In genomic region chr5:113335732-113336131, GRCm38 (mm10) we compare ENCODE assay signal across 8 mouse cellular contexts. TPM values are rescaled to one million over a fixed set of nuclear protein-coding genes. Genes with fewer than 3 reads are reported as not detected.
DNase-seq lines count a peak whose midpoint lies in the region; ATAC-seq and TF ChIP-seq lines count a peak whose summit lies in the region.

No protein-coding gene starts in this region.

- DNase-seq in lung, embryonic 14.5 days, result no peak
- DNase-seq in lung, postnatal 14 days, result no peak
- DNase-seq in stomach, postnatal 0 days (ENCODE audit: low spot score), result no peak
- DNase-seq in thymus, postnatal 25 days, result no peak
- no peak for DNase-seq in lung, postnatal 4 days
- DNase-seq in frontal cortex, postnatal 10 days (ENCODE audit: low spot score in 2 of 2), result no peak

- H3K9me3 ChIP-seq in lung, embryonic 14.5 days (ENCODE audit: low read depth, low read length), result no peaks in the 10 kb centered on the region
- 0 out of 2 replicates have a peak, but pooled peaks cover 3% of the 10 kb centered on the region for H3K9me3 ChIP-seq in heart, embryonic 11.5 days (replicated peaks; ENCODE audit: control insufficient read depth, low read length)
- peaks cover 4% of the 10 kb centered on the region; the same call in 1 of the 2 replicates for H3K9me3 ChIP-seq in limb, embryonic 12.5 days
- H3K9me3 ChIP-seq in stomach, postnatal 0 days (ENCODE audit: control insufficient read depth, low read length), result no peaks in the 10 kb centered on the region

- TF ChIP-seq EP300 in stomach, postnatal 0 days (optimal IDR thresholded peaks at IDR 0.05), result no peak

- ATAC-seq in lung, embryonic 14.5 days (ENCODE audit: insufficient read depth), result no peak
- no peak for ATAC-seq in heart, embryonic 11.5 days (replicated peaks; ENCODE audit: insufficient number of reproducible peaks, low FRiP score, low TSS enrichment)
- no peak for ATAC-seq in limb, embryonic 12.5 days (ENCODE audit: insufficient number of reproducible peaks, insufficient read depth, low FRiP score, low TSS enrichment, low read depth)
- ATAC-seq in stomach, postnatal 0 days (ENCODE audit: low FRiP score, low TSS enrichment), result no peak

- H3K27ac ChIP-seq in lung, embryonic 14.5 days (ENCODE audit: low read depth), result no peak overlapping the region
- no peak overlapping the region for H3K27ac ChIP-seq in heart, embryonic 11.5 days (ENCODE audit: low read depth, low read length)
- H3K27ac ChIP-seq in limb, embryonic 12.5 days, result no peak overlapping the region
- no peak overlapping the region for H3K27ac ChIP-seq in stomach, postnatal 0 days (replicated peaks)

- no peak overlapping the region for H3K9ac ChIP-seq in lung, embryonic 14.5 days
- H3K9ac ChIP-seq in heart, embryonic 11.5 days (ENCODE audit: low read depth, low read length), result no peak overlapping the region
- no peak overlapping the region; the same call in none of the 2 replicates for H3K9ac ChIP-seq in limb, embryonic 12.5 days (replicated peaks)
- no peak overlapping the region for H3K9ac ChIP-seq in stomach, postnatal 0 days (ENCODE audit: low read length)

- peaks cover 55% of the 10 kb centered on the region for H3K27me3 ChIP-seq in lung, embryonic 14.5 days (ENCODE audit: insufficient read depth, low read length)
- H3K27me3 ChIP-seq in heart, embryonic 11.5 days (ENCODE audit: control insufficient read depth, insufficient read depth, low read length), result peaks cover 74% of the 10 kb centered on the region
- H3K27me3 ChIP-seq in limb, embryonic 12.5 days, result peaks cover 88% of the 10 kb centered on the region
- H3K27me3 ChIP-seq in stomach, postnatal 0 days (ENCODE audit: control insufficient read depth, insufficient read depth, low read length), result no peaks in the 10 kb centered on the region; the same call in 1 of the 2 replicates

- no peaks in the 10 kb centered on the region for H3K4me1 ChIP-seq in lung, embryonic 14.5 days (ENCODE audit: insufficient read depth)
- H3K4me1 ChIP-seq in heart, embryonic 11.5 days (ENCODE audit: control insufficient read depth, insufficient read depth, low read length), result peaks cover 6% of the 10 kb centered on the region
- peaks cover 16% of the 10 kb centered on the region for H3K4me1 ChIP-seq in limb, embryonic 12.5 days (replicated peaks)
- H3K4me1 ChIP-seq in stomach, postnatal 0 days (replicated peaks; ENCODE audit: control insufficient read depth, insufficient read depth), result no peaks in the 10 kb centered on the region

- 3% methylated on average over 17 of the region's 17 CpGs for WGBS in lung, embryonic 14.5 days
- WGBS in heart, embryonic 11.5 days (ENCODE audit: insufficient replicate concordance), result 2% methylated on average over 17 of the region's 17 CpGs
- WGBS in limb, embryonic 12.5 days, result 3% methylated on average over 17 of the region's 17 CpGs
- WGBS in stomach, postnatal 0 days, result 4% methylated on average over 17 of the region's 17 CpGs

- H3K4me3 ChIP-seq in lung, embryonic 14.5 days (ENCODE audit: low read depth, low read length), result peak overlapping the region; percentile 22
- H3K4me3 ChIP-seq in heart, embryonic 11.5 days (ENCODE audit: low read depth, low read length), result peak overlapping the region; percentile 24
- peak overlapping the region; percentile 26 for H3K4me3 ChIP-seq in limb, embryonic 12.5 days (replicated peaks)
- peak overlapping the region; percentile 27 for H3K4me3 ChIP-seq in stomach, postnatal 0 days (ENCODE audit: low read depth, low read length)

- H3K4me2 ChIP-seq in lung, embryonic 14.5 days, result peak overlapping the region; percentile 47
- H3K4me2 ChIP-seq in heart, embryonic 11.5 days, result peak overlapping the region; percentile 45
- H3K4me2 ChIP-seq in limb, embryonic 12.5 days, result peak overlapping the region; percentile 49
- peak overlapping the region; percentile 46 for H3K4me2 ChIP-seq in stomach, postnatal 0 days (replicated peaks; ENCODE audit: low read depth)

- H3K36me3 ChIP-seq in lung, embryonic 14.5 days (ENCODE audit: insufficient read depth), result no peaks in the 10 kb centered on the region
- no peaks in the 10 kb centered on the region for H3K36me3 ChIP-seq in heart, embryonic 11.5 days (ENCODE audit: control insufficient read depth, insufficient read depth, low read length)
- no peaks in the 10 kb centered on the region for H3K36me3 ChIP-seq in limb, embryonic 12.5 days
- H3K36me3 ChIP-seq in stomach, postnatal 0 days (ENCODE audit: control insufficient read depth, insufficient read depth, low read length), result no peaks in the 10 kb centered on the region

- no peak for TF ChIP-seq CTCF in lung, embryonic 14.5 days (IDR thresholded peaks at IDR 0.05; ENCODE audit: low read depth)
- no peak for TF ChIP-seq CTCF in stomach, postnatal 0 days (IDR thresholded peaks at IDR 0.05; ENCODE audit: low read depth)

RNA-seq across cellular contexts. Expression of gene Aym1, which starts 21.4 kb away (rescaled TPM):
- not detected in 2 replicates for polyA plus RNA-seq in lung, embryonic 14.5 days (2014; fragmentation: Nextera tagmentation; extraction: Ambion mirVana)
- polyA plus RNA-seq in heart, embryonic 11.5 days (2014; fragmentation: Nextera tagmentation; extraction: Ambion mirVana), result not detected in 2 replicates
- polyA plus RNA-seq in limb, embryonic 12.5 days (2016; fragmentation: Nextera tagmentation; extraction: Ambion mirVana), result not detected in 2 replicates
- polyA plus RNA-seq in stomach, postnatal 0 days (2015; fragmentation: Nextera tagmentation; extraction: Ambion mirVana), result not detected in 2 replicates

RNA-seq across cellular contexts. Expression of gene Sgsm1, which starts 25.1 kb away (rescaled TPM):
- 3.8 and 5.2 TPM in 2 replicates for polyA plus RNA-seq in lung, embryonic 14.5 days (2014; fragmentation: Nextera tagmentation; extraction: Ambion mirVana)
- polyA plus RNA-seq in heart, embryonic 11.5 days (2014; fragmentation: Nextera tagmentation; extraction: Ambion mirVana), result 2.6 and 3.5 TPM in 2 replicates
- 6.6 and 7.0 TPM in 2 replicates for polyA plus RNA-seq in limb, embryonic 12.5 days (2016; fragmentation: Nextera tagmentation; extraction: Ambion mirVana)
- polyA plus RNA-seq in stomach, postnatal 0 days (2015; fragmentation: Nextera tagmentation; extraction: Ambion mirVana), result 3.2 and 4.2 TPM in 2 replicates
